Mouse (Mus musculus) adrenal gland, adult 10 weeks (tissue): ENCODE data around the gene Zxdb. TPM values are rescaled to one million over a fixed set of nuclear protein-coding genes. Genes with fewer than 3 reads are reported as not detected.

Source experiments
- polyA plus RNA-seq: library from polyadenylated mRNA; stranded (reverse); fragments of 350-450 nt; fragmentation: Illumina TruSeq; extraction: RNeasy Lipid Tissue Mini Kit (QIAGEN cat#74804); gene quantifications from one replicate; pipeline ENCODE4 v1.2.3, GENCODE M21; 2014; ENCODE audit warnings: low read depth, low replicate concordance

Zxdb gene
- 14.6 TPM for polyA plus RNA-seq

DNA sequence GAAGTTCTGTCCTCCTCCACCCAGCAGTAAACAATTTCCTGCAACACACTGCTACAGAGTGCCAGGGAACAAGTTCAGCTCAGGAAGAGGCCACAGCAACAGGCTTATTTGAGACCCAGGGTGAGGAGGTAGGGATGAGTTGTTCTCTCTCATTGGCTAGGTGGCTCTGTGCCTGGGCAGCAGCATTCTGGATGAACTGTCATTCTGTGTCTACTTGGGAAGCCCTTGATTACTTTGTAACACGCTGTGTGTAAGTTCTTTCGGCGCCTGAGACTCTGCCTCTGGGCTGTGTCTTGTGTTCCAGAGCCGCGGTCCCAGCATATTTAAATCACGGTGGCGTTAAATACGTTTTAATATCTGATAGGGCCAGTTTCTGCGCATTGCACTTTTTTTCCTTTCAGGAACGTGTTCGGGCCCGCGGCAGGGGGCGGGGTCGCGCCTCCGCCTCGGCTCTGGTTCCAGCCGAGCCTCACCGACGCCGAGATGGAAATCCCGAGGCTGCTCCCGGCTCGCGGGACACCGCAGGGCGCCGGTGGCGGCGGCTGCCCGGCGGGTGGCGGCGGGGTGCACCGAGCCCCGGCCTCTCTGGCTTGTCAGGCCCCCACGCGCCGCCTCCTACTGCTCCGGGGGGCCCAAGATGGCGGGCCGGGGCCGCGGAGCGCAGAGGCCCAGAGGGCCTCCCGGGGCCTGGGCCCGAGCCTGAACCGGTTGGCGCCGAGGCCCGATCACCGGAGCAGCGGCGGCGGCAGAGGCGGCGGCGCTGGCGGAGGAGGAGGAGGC, at the start of gene Zxdb:
Zxdb (plus strand) TSS at position 378 of the 780 bp plus-strand sequence.

Other genes with a start within 250 kb of the Zxdb start
- 77.2 TPM for gene Maged1, start 182.4 kb upstream of the Zxdb start, polyA plus RNA-seq
- gene Gspt2, start 88.5 kb upstream of the Zxdb start, polyA plus RNA-seq: 27.3 TPM